19 mouse cellular contexts compared by ENCODE assay signal in the genomic region with DNA sequence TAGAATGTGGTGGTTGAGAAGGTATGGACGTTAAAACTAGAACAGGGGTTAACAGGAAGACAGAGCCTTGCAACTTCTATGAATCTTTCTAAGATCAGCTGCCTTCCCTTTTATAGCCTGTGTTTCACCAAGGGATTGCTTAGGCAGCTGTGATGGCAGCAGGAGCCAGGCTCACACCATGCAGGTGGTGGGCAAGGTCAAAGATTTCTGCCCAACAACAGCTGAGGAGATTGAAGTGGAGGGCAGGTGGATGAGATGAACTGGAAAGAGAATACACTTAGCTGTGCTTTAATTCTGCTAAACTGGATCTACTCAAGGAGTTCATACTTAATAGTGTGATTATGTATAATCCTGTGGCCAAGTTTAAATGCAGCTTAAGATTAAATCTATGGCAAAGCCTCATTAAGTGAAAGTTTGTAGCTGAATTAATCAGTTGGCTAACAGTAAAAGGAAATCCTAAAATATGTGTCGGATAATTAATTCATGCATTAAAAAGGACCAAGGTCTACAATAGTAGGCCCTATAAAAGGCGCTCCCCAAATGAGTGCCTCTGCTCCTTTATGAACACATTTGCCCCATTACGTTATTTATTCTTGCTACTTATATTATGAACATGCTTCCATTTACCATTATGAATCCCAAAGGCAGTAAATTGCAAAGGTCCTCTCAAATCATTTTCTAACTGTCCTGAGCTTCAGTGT.
DNase-seq lines count a peak whose midpoint lies in the region; ATAC-seq lines count a peak whose summit lies in the region.
"Had no signal": no experiment of that assay in that cellular context is flagged by ENCODE, and none has a peak within 500 bp of the region (broad histone marks: within the 10 kb centered on the region; RNA-seq: fewer than 3 reads in every experiment).

No protein-coding gene starts in this region.

- peaks cover 3% of the 10 kb centered on the region; the same call in 1 of the 2 replicates for H3K4me1 ChIP-seq in midbrain, embryonic 12.5 days
- H3K4me1 ChIP-seq in midbrain, embryonic 16.5 days (ENCODE audit: control insufficient read depth, insufficient read depth, low read length): no peaks in the 10 kb centered on the region
- no peaks in the 10 kb centered on the region; the same call in 1 of the 2 replicates for H3K4me1 ChIP-seq in forebrain, embryonic 14.5 days (ENCODE audit: control insufficient read depth, insufficient read depth, low read length)
- no peaks in the 10 kb centered on the region for H3K4me1 ChIP-seq in limb, embryonic 10.5 days
- H3K4me1 ChIP-seq: embryonic facial prominence, embryonic 12.5 days; limb, embryonic 12.5 days had no signal

- no peak overlapping the region for H3K4me2 ChIP-seq in midbrain, embryonic 12.5 days (replicated peaks)
- H3K4me2 ChIP-seq in midbrain, embryonic 16.5 days (ENCODE audit: low read length): no peak overlapping the region
- no peak overlapping the region for H3K4me2 ChIP-seq in forebrain, embryonic 14.5 days (ENCODE audit: low read length)
- H3K4me2 ChIP-seq: embryonic facial prominence, embryonic 12.5 days; heart, embryonic 13.5 days; limb, embryonic 12.5 days had no signal

- H3K27ac ChIP-seq in midbrain, embryonic 12.5 days (replicated peaks): 0 out of 2 replicates have a peak overlapping the region, but pooled peaks have one; percentile 15
- no peak overlapping the region for H3K27ac ChIP-seq in midbrain, embryonic 16.5 days (ENCODE audit: low read length)
- H3K27ac ChIP-seq in forebrain, embryonic 14.5 days (ENCODE audit: low read depth, low read length): peak overlapping the region; percentile 5
- H3K27ac ChIP-seq in limb, embryonic 10.5 days: no peak overlapping the region
- H3K27ac ChIP-seq: embryonic facial prominence, embryonic 12.5 days; heart, embryonic 13.5 days; kidney, postnatal 0 days; limb, embryonic 12.5 days; liver, embryonic 14.5 days had no signal

- DNase-seq in cerebellum, postnatal 25 days: peak; percentile 15
- no peak for DNase-seq in cerebellum, adult 11 months
- peak; percentile 80 for DNase-seq in forebrain, embryonic 14.5 days (ENCODE audit: low spot score)
- peak; percentile 13 for DNase-seq in retina, embryonic 14.5 days (ENCODE audit: low spot score)
- no peak for DNase-seq in heart, adult 11 months
- DNase-seq in limb, embryonic 10.5 days (ENCODE audit: low spot score): no peak
- DNase-seq: adrenal gland, postnatal 10 days; B cell, adult 2 months; heart, postnatal 36 days; spleen, adult 18-20 months had no signal

- no peak overlapping the region for H3K4me3 ChIP-seq in midbrain, embryonic 12.5 days
- no peak overlapping the region for H3K4me3 ChIP-seq in midbrain, embryonic 16.5 days (ENCODE audit: low read depth, low read length)
- no peak overlapping the region for H3K4me3 ChIP-seq in forebrain, embryonic 14.5 days (ENCODE audit: low read depth, low read length)
- no peak overlapping the region for H3K4me3 ChIP-seq in limb, embryonic 10.5 days
- H3K4me3 ChIP-seq: embryonic facial prominence, embryonic 12.5 days; heart, embryonic 13.5 days; limb, embryonic 12.5 days had no signal

- no peak overlapping the region for H3K9ac ChIP-seq in midbrain, embryonic 12.5 days (replicated peaks)
- H3K9ac ChIP-seq in midbrain, embryonic 16.5 days (ENCODE audit: low read depth, low read length): no peak overlapping the region
- H3K9ac ChIP-seq in forebrain, embryonic 14.5 days (ENCODE audit: low read length): no peak overlapping the region
- H3K9ac ChIP-seq: embryonic facial prominence, embryonic 12.5 days; heart, embryonic 13.5 days; limb, embryonic 12.5 days; liver, embryonic 14.5 days had no signal

- no peaks in the 10 kb centered on the region for H3K36me3 ChIP-seq in midbrain, embryonic 12.5 days
- no peaks in the 10 kb centered on the region for H3K36me3 ChIP-seq in midbrain, embryonic 16.5 days (ENCODE audit: control insufficient read depth, insufficient read depth, low read length)
- H3K36me3 ChIP-seq in forebrain, embryonic 14.5 days (ENCODE audit: control insufficient read depth, insufficient read depth, low read length): no peaks in the 10 kb centered on the region
- H3K36me3 ChIP-seq in limb, embryonic 10.5 days: no peaks in the 10 kb centered on the region
- H3K36me3 ChIP-seq: embryonic facial prominence, embryonic 12.5 days; heart, embryonic 13.5 days; limb, embryonic 12.5 days had no signal

- no peaks in the 10 kb centered on the region for H3K9me3 ChIP-seq in midbrain, embryonic 12.5 days
- no peaks in the 10 kb centered on the region for H3K9me3 ChIP-seq in midbrain, embryonic 16.5 days (replicated peaks; ENCODE audit: control insufficient read depth, low read length, poor library complexity, severe bottlenecking)
- no peaks in the 10 kb centered on the region for H3K9me3 ChIP-seq in forebrain, embryonic 14.5 days (replicated peaks; ENCODE audit: control insufficient read depth, low read length)
- H3K9me3 ChIP-seq in limb, embryonic 10.5 days (replicated peaks): no peaks in the 10 kb centered on the region
- H3K9me3 ChIP-seq: embryonic facial prominence, embryonic 12.5 days; heart, embryonic 13.5 days; limb, embryonic 12.5 days had no signal

- WGBS in midbrain, embryonic 12.5 days: 78% methylated on average over 4 of the region's 4 CpGs
- WGBS in midbrain, embryonic 16.5 days: 70% methylated on average over 4 of the region's 4 CpGs
- WGBS in forebrain, embryonic 14.5 days: 19% methylated on average over 4 of the region's 4 CpGs
- WGBS in limb, embryonic 10.5 days: 92% methylated on average over 4 of the region's 4 CpGs

- peak; percentile 48 for ATAC-seq in midbrain, embryonic 12.5 days (ENCODE audit: low FRiP score, low read depth)
- ATAC-seq in midbrain, embryonic 16.5 days: no peak
- peak; percentile 91 for ATAC-seq in forebrain, embryonic 14.5 days
- ATAC-seq: intestine, postnatal 0 days; lung, postnatal 0 days had no signal

- H3K27me3 ChIP-seq in midbrain, embryonic 12.5 days: no peaks in the 10 kb centered on the region
- H3K27me3 ChIP-seq in midbrain, embryonic 16.5 days (ENCODE audit: control insufficient read depth, insufficient read depth, low read depth, low read length): no peaks in the 10 kb centered on the region
- no peaks in the 10 kb centered on the region for H3K27me3 ChIP-seq in forebrain, embryonic 14.5 days (replicated peaks; ENCODE audit: control insufficient read depth, insufficient read depth, low read length)
- H3K27me3 ChIP-seq in limb, embryonic 10.5 days (ENCODE audit: low read depth, poor library complexity, severe bottlenecking): no peaks in the 10 kb centered on the region
- H3K27me3 ChIP-seq: embryonic facial prominence, embryonic 12.5 days; heart, embryonic 13.5 days; limb, embryonic 12.5 days had no signal

Comparison
In these comparisons a context has a peak if more than half of its experiments do, and no peak if none do; other contexts are left out.
1. DNase-seq: peak in cerebellum, postnatal 25 days (2 of 2), forebrain, embryonic 14.5 days (single experiment) and retina, embryonic 14.5 days (single experiment); none in cerebellum, adult 11 months (single experiment), heart, adult 11 months (single experiment) and limb, embryonic 10.5 days (single experiment).
2. H3K27ac ChIP-seq: peak in midbrain, embryonic 12.5 days (single experiment) and forebrain, embryonic 14.5 days (single experiment); none in midbrain, embryonic 16.5 days (single experiment) and limb, embryonic 10.5 days (single experiment).